Mouse (Mus musculus) stomach, embryonic 14.5 days (tissue): ENCODE data around the gene Pld4. TPM values are rescaled to one million over a fixed set of nuclear protein-coding genes. Genes with fewer than 3 reads are reported as not detected.
A peak's percentile ranks its signal among the peaks of the same experiment; 100 is the strongest.

Source experiments
- ATAC-seq: fragments of 200-750 bp; cut with Nextera tagmentation; 2 replicates; pipeline ENCODE4 v1.8.0; 2017; ENCODE audit warnings: low read depth, moderate TSS enrichment; ENCODE audit not compliant: insufficient number of reproducible peaks, insufficient read depth, low FRiP score
- H3K27ac ChIP-seq: fragments of 300-500 bp; sonication (generic); 2 replicates; pipeline ENCODE4 v1.5.1; 2014; ENCODE audit warnings: mild to moderate bottlenecking, low read length, moderate library complexity, mixed read lengths
- H3K27me3 ChIP-seq: fragments of 300-500 bp; sonication (generic); 2 replicates; pipeline ENCODE4 v1.6.1; 2014; ENCODE audit warnings: low read length, control low read depth, mixed read lengths; ENCODE audit not compliant: control insufficient read depth, insufficient read depth
- H3K36me3 ChIP-seq: fragments of 300-500 bp; sonication (generic); 2 replicates; pipeline ENCODE4 v1.6.1; 2014; ENCODE audit warnings: mild to moderate bottlenecking, control low read depth, low read length, moderate library complexity, mixed read lengths; ENCODE audit not compliant: control insufficient read depth, insufficient read depth
- H3K4me1 ChIP-seq: fragments of 300-500 bp; sonication (generic); 2 replicates; pipeline ENCODE4 v1.6.1; 2014; ENCODE audit warnings: low read length, control low read depth, mixed read lengths; ENCODE audit not compliant: control insufficient read depth, insufficient read depth
- H3K4me2 ChIP-seq: fragments of 300-500 bp; sonication (generic); replicated peaks from 2 replicates; pipeline ENCODE4 v1.6.1; 2014; ENCODE audit warnings: low read depth, low read length, control low read depth
- H3K4me3 ChIP-seq: fragments of 300-500 bp; sonication (generic); 2 replicates; pipeline ENCODE4 v1.5.1; 2014; ENCODE audit warnings: low read depth, low read length, control low read depth
- H3K9ac ChIP-seq: fragments of 300-500 bp; sonication (generic); replicated peaks from 2 replicates; pipeline ENCODE4 v1.6.1; 2014; ENCODE audit warnings: low read depth, mild to moderate bottlenecking, control low read depth, low read length, moderate library complexity, mixed read lengths
- H3K9me3 ChIP-seq: fragments of 300-500 bp; sonication (generic); 2 replicates; pipeline ENCODE4 v1.6.1; 2016; ENCODE audit warnings: low read depth, low read length, control low read depth; ENCODE audit not compliant: control insufficient read depth
- WGBS: fragments of 180-500 bp; shearing (Covaris S2); extraction: QIAGEN DNeasy Blood & Tissue Kit; methylation state at CpG from one replicate; pipeline ENCODE4 v1.1.7; 2014; 5-methylcytosine and 5-hydroxymethylcytosine counted together
- polyA plus RNA-seq: library from polyadenylated mRNA; unstranded; fragments of >200 nt; fragmentation: Nextera tagmentation; extraction: Ambion mirVana; gene quantifications from 2 replicates; pipeline ENCODE4 v1.2.1, GENCODE M21; 2014

Gene Pld4
- polyA plus RNA-seq, 1 experiment from 2014 or later: 13.3 TPM

- Histone ChIP-seq H3K4me3 (no peak overlapping the region), H3K27me3 (no peaks in the 10 kb centered on the region), H3K4me2 (no peak overlapping the region), H3K4me1 (no peaks in the 10 kb centered on the region), H3K9ac (no peak overlapping the region), H3K9me3 (no peaks in the 10 kb centered on the region), H3K27ac (no peak overlapping the region), H3K36me3 (peaks cover 44% of the 10 kb centered on the region)
- WGBS: 88% methylated on average over 19 of the region's 19 CpGs
- no peak for ATAC-seq
Measured at GRCm38 (mm10) chr12:112734881-112735655, 25.4 kb upstream of the Pld4 start.

- peaks cover 50% of the 10 kb centered on the region for H3K36me3 ChIP-seq
- H3K27me3 ChIP-seq: no peaks in the 10 kb centered on the region
- H3K27ac ChIP-seq: no peak overlapping the region
- no peak overlapping the region for H3K9ac ChIP-seq
- H3K9me3 ChIP-seq: no peaks in the 10 kb centered on the region
- 87% methylated on average over 29 of the region's 29 CpGs for WGBS
- no peaks in the 10 kb centered on the region for H3K4me1 ChIP-seq
- no peak overlapping the region for H3K4me2 ChIP-seq
- H3K4me3 ChIP-seq: no peak overlapping the region
- ATAC-seq: no peak
Measured at GRCm38 (mm10) chr12:112735896-112736635, 24.4 kb upstream of the Pld4 start.

- no peak overlapping the region for H3K4me2 ChIP-seq
- H3K4me3 ChIP-seq: no peak overlapping the region
- 85% methylated on average over 10 of the region's 10 CpGs for WGBS
- peaks cover 50% of the 10 kb centered on the region for H3K36me3 ChIP-seq
- no peak overlapping the region for H3K27ac ChIP-seq
- H3K9ac ChIP-seq: no peak overlapping the region
- no peaks in the 10 kb centered on the region for H3K27me3 ChIP-seq
- no peaks in the 10 kb centered on the region for H3K4me1 ChIP-seq
- no peaks in the 10 kb centered on the region for H3K9me3 ChIP-seq
- no peak for ATAC-seq
Measured at GRCm38 (mm10) chr12:112736636-112736925, 23.9 kb upstream of the Pld4 start.

GRCm38 (mm10) chr12:112737081-112737480 lies 23.4 kb upstream of the Pld4 start:
- no peak for ATAC-seq
- no peaks in the 10 kb centered on the region for H3K4me1 ChIP-seq
- no peak overlapping the region for H3K4me3 ChIP-seq
- H3K27me3 ChIP-seq: no peaks in the 10 kb centered on the region
- 92% methylated on average over 7 of the region's 7 CpGs for WGBS
- H3K4me2 ChIP-seq: no peak overlapping the region
- no peak overlapping the region for H3K9ac ChIP-seq
- no peaks in the 10 kb centered on the region for H3K9me3 ChIP-seq
- peaks cover 50% of the 10 kb centered on the region for H3K36me3 ChIP-seq
- H3K27ac ChIP-seq: no peak overlapping the region

- no peak for ATAC-seq
- H3K27ac ChIP-seq: no peak overlapping the region
- H3K9me3 ChIP-seq: no peaks in the 10 kb centered on the region
- no peak overlapping the region for H3K4me2 ChIP-seq
- H3K9ac ChIP-seq: no peak overlapping the region
- peaks cover 50% of the 10 kb centered on the region for H3K36me3 ChIP-seq
- no peaks in the 10 kb centered on the region for H3K27me3 ChIP-seq
- no peak overlapping the region for H3K4me3 ChIP-seq
- WGBS: 90% methylated on average over 14 of the region's 14 CpGs
- no peaks in the 10 kb centered on the region for H3K4me1 ChIP-seq
Measured at GRCm38 (mm10) chr12:112737761-112738160, 22.7 kb upstream of the Pld4 start.

- no peak overlapping the region for H3K4me2 ChIP-seq
- H3K9me3 ChIP-seq: no peaks in the 10 kb centered on the region
- peaks cover 45% of the 10 kb centered on the region for H3K36me3 ChIP-seq
- H3K4me1 ChIP-seq: no peaks in the 10 kb centered on the region
- WGBS: 92% methylated on average over 31 of the region's 31 CpGs
- H3K9ac ChIP-seq: no peak overlapping the region
- no peak overlapping the region for H3K4me3 ChIP-seq
- no peak for ATAC-seq
- H3K27ac ChIP-seq: no peak overlapping the region
- H3K27me3 ChIP-seq: no peaks in the 10 kb centered on the region
Measured at GRCm38 (mm10) chr12:112738281-112739022, 22.0 kb upstream of the Pld4 start.

GRCm38 (mm10) chr12:112739023-112739568 lies 21.4 kb upstream of the Pld4 start:
- Histone ChIP-seq H3K4me3 (no peak overlapping the region), H3K9me3 (no peaks in the 10 kb centered on the region), H3K27me3 (no peaks in the 10 kb centered on the region), H3K4me1 (no peaks in the 10 kb centered on the region), H3K4me2 (no peak overlapping the region), H3K9ac (no peak overlapping the region), H3K27ac (no peak overlapping the region), H3K36me3 (peaks cover 47% of the 10 kb centered on the region)
- 92% methylated on average over 24 of the region's 24 CpGs for WGBS
- no peak for ATAC-seq

- no peak overlapping the region for H3K9ac ChIP-seq
- 62% methylated on average over 6 of the region's 6 CpGs for WGBS
- peaks cover 5% of the 10 kb centered on the region; the same call in 1 of the 2 replicates for H3K4me1 ChIP-seq
- no peak overlapping the region for H3K4me2 ChIP-seq
- no peaks in the 10 kb centered on the region for H3K27me3 ChIP-seq
- peaks cover 31% of the 10 kb centered on the region for H3K36me3 ChIP-seq
- no peak overlapping the region for H3K4me3 ChIP-seq
- H3K9me3 ChIP-seq: no peaks in the 10 kb centered on the region
- peak overlapping the region; percentile 68 for H3K27ac ChIP-seq
- ATAC-seq: 0 out of 2 replicates have a peak, but pooled peaks have one; percentile 5
Measured at GRCm38 (mm10) chr12:112742768-112743167, 17.7 kb upstream of the Pld4 start.
